ENCODE assay signal across 8 mouse cellular contexts in the genomic region with DNA sequence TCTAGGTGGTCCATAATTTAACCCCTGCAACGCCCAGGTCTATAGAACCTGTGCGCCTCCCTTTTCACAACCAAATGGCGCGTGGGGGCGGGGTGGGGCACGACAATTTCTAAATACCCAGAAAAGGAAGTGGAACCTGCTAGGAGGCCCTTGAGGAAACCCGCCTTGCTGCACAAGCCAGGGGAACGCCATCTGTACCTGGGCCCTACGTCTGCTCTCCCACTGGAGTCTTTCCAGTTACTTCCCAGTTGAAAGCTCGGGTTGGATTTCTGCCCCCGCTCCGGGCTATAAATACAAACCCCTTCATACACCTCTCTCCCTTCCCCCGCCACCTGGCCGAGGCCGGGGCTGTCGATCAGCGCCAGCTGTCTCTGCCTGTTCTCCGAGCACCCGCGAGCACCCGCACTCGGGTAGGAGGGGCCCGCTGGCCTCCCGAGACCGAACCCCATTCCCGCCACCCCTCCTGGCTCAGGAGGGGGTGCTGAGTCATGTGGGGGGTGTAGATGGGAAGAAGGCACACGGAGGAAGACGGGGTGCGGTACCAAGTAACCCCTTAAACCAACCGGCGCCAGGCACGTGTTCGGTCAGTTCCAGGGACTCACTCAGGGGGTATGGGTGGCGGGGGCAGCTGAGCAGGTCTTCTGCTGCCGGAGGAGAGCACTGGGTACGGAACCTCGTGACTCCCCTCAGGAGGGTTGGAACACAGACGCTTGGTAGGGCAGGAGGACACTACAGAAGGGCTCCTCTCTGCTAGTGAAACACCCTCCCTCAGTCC. TPM values are rescaled to one million over a fixed set of nuclear protein-coding genes. Genes with fewer than 3 reads are reported as not detected.
A peak's percentile ranks its signal among the peaks of the same experiment; 100 is the strongest.
DNase-seq lines count a peak whose midpoint lies in the region; ATAC-seq and TF ChIP-seq lines count a peak whose summit lies in the region.

No protein-coding gene starts in this region.

- H3K9me3 ChIP-seq in erythroblast, embryonic 14.5 days (ENCODE audit: control insufficient read depth, low read length): no peaks in the 10 kb centered on the region; the same call in 1 of the 2 replicates
- H3K9me3 ChIP-seq in heart, embryonic 15.5 days (replicated peaks): no peaks in the 10 kb centered on the region
- no peaks in the 10 kb centered on the region for H3K9me3 ChIP-seq in liver, embryonic 14.5 days (ENCODE audit: control insufficient read depth, low read length)

- peaks cover 27% of the 10 kb centered on the region for H3K27me3 ChIP-seq in erythroblast, embryonic 14.5 days (ENCODE audit: control insufficient read depth)
- H3K27me3 ChIP-seq in heart, embryonic 15.5 days: peaks cover 31% of the 10 kb centered on the region
- peaks cover 15% of the 10 kb centered on the region for H3K27me3 ChIP-seq in liver, embryonic 14.5 days (ENCODE audit: control insufficient read depth, insufficient read depth, low read length)
- no peaks in the 10 kb centered on the region for H3K27me3 ChIP-seq in thymus, adult 2 months (ENCODE audit: control insufficient read depth, insufficient read depth, low read length)

- peak overlapping the region; percentile 67 for H3K9ac ChIP-seq in heart, embryonic 15.5 days
- peak overlapping the region; percentile 90 for H3K9ac ChIP-seq in liver, embryonic 14.5 days (replicated peaks)

- peaks cover 67% of the 10 kb centered on the region for H3K4me1 ChIP-seq in erythroblast, embryonic 14.5 days (ENCODE audit: control insufficient read depth)
- H3K4me1 ChIP-seq in heart, embryonic 15.5 days (replicated peaks): peaks cover 26% of the 10 kb centered on the region
- H3K4me1 ChIP-seq in liver, embryonic 14.5 days (replicated peaks; ENCODE audit: control insufficient read depth in 2 of 2, insufficient read depth in 2 of 2, low read length in 1 of 2): peaks cover 37% of the 10 kb centered on the region in 2 experiments
- H3K4me1 ChIP-seq in thymus, adult 2 months (replicated peaks; ENCODE audit: control insufficient read depth, insufficient read depth, low read length): peaks cover 58% of the 10 kb centered on the region

- DNase-seq in A20 (ENCODE audit: low read depth, low spot score): peak; percentile 86
- peak; percentile 59 for DNase-seq in adrenal gland, adult 2 months
- peak; percentile 47 for DNase-seq in kidney, postnatal 10 days
- peak in 1 of 3 experiments; percentile 65 for DNase-seq in liver, embryonic 14.5 days (ENCODE audit: low read depth in 3 of 3, low spot score in 3 of 3)
- DNase-seq in natural killer cell, adult 2 months (ENCODE audit: low spot score in 2 of 2): peak; percentile 36 to 67
- peak; percentile 66 for DNase-seq in thymus, adult 2 months

- WGBS in heart, embryonic 15.5 days: 2% methylated on average over 38 of the region's 38 CpGs
- under 1% methylated on average over 38 of the region's 38 CpGs for WGBS in liver, embryonic 14.5 days (ENCODE audit: insufficient replicate concordance)
- WGBS in thymus, adult 2 months: under 1% methylated on average over 38 of the region's 38 CpGs

- H3K36me3 ChIP-seq in erythroblast, embryonic 14.5 days (ENCODE audit: control insufficient read depth): peaks cover 47% of the 10 kb centered on the region
- peaks cover 23% of the 10 kb centered on the region for H3K36me3 ChIP-seq in heart, embryonic 15.5 days
- H3K36me3 ChIP-seq in liver, embryonic 14.5 days (replicated peaks; ENCODE audit: control insufficient read depth, insufficient read depth, low read depth): peaks cover 38% of the 10 kb centered on the region
- peaks cover 15% of the 10 kb centered on the region for H3K36me3 ChIP-seq in thymus, adult 2 months (ENCODE audit: control insufficient read depth, insufficient read depth, low read length)

- ATAC-seq in heart, embryonic 15.5 days (replicated peaks; ENCODE audit: insufficient number of reproducible peaks, insufficient read depth, low FRiP score, low read depth): peak; percentile 54
- peak; percentile 67 for ATAC-seq in liver, embryonic 14.5 days (ENCODE audit: insufficient read depth)

- peak overlapping the region; percentile 98 for H3K4me2 ChIP-seq in heart, embryonic 15.5 days
- peak overlapping the region; percentile 75 for H3K4me2 ChIP-seq in liver, embryonic 14.5 days (ENCODE audit: low read depth)

- peak overlapping the region; percentile 38 for H3K27ac ChIP-seq in heart, embryonic 15.5 days
- H3K27ac ChIP-seq in liver, embryonic 14.5 days: peak overlapping the region; percentile 95
- H3K27ac ChIP-seq in thymus, adult 2 months (ENCODE audit: control insufficient read depth, insufficient read depth, low read length): peak overlapping the region; percentile 47

- peak overlapping the region; percentile 85 for H3K4me3 ChIP-seq in erythroblast, embryonic 14.5 days (replicated peaks)
- peak overlapping the region; percentile 72 for H3K4me3 ChIP-seq in heart, embryonic 15.5 days
- H3K4me3 ChIP-seq in liver, embryonic 14.5 days (ENCODE audit: insufficient read depth in 1 of 2, low read depth in 2 of 2, low read length in 2 of 2): peak overlapping the region; percentile 68 to 94
- peak overlapping the region; percentile 71 for H3K4me3 ChIP-seq in thymus, adult 2 months (ENCODE audit: control insufficient read depth, insufficient read depth, low read length)

- TF ChIP-seq EP300 in liver, embryonic 14.5 days (IDR thresholded peaks at IDR 0.05; ENCODE audit: low read depth): peak; percentile 4; the same call in 1 of the 2 replicates

- TF ChIP-seq POLR2A in thymus, adult 2 months (IDR thresholded peaks at IDR 0.05; ENCODE audit: control insufficient read depth, extremely low read depth, insufficient read depth, low read length, poor library complexity): peak; percentile 34; the same call in 1 of the 2 replicates

- TF ChIP-seq CTCF in liver, embryonic 14.5 days (IDR thresholded peaks at IDR 0.05; ENCODE audit: low read depth): no peak
- TF ChIP-seq CTCF in thymus, adult 2 months (IDR thresholded peaks at IDR 0.05; ENCODE audit: borderline replicate concordance, control insufficient read depth, extremely low read depth, insufficient read depth, low read length, poor library complexity): no peak

RNA-seq across cellular contexts. Expression of gene Tuba4a, which starts 1.3 kb away (rescaled TPM):
- total RNA-seq in adrenal gland, adult 2 months (2021): 10 to 100 TPM; 55.4 to 73.0 TPM
- 10.8 and 11.2 TPM in 2 replicates for polyA plus RNA-seq in adrenal gland, adult 2 months (2012; rRNA removed)
- 5.9 and 9.5 TPM in 2 replicates for polyA plus RNA-seq in erythroblast, embryonic 14.5 days (2012)
- polyA plus RNA-seq in heart, embryonic 15.5 days (2015; fragmentation: Nextera tagmentation; extraction: Ambion mirVana): 41.9 and 56.7 TPM in 2 replicates
- 155 and 168 TPM in 2 replicates for polyA plus RNA-seq in liver, embryonic 14.5 days (2012; rRNA removed)
- 346 and 362 TPM in 2 replicates for polyA plus RNA-seq in liver, embryonic 14.5 days (2014; fragmentation: Nextera tagmentation; extraction: Ambion mirVana)
- 139 and 162 TPM in 2 replicates for polyA plus RNA-seq in thymus, adult 2 months (2012; rRNA removed)

RNA-seq across cellular contexts. Expression of gene Stk16, which starts 7.8 kb away (rescaled TPM):
- total RNA-seq in adrenal gland, adult 2 months (2021): 100 to 1,000 TPM; 106 to 109 TPM
- polyA plus RNA-seq in adrenal gland, adult 2 months (2012; rRNA removed): 228 and 249 TPM in 2 replicates
- 13.2 and 18.8 TPM in 2 replicates for polyA plus RNA-seq in erythroblast, embryonic 14.5 days (2012)
- 73.6 and 96.9 TPM in 2 replicates for polyA plus RNA-seq in heart, embryonic 15.5 days (2015; fragmentation: Nextera tagmentation; extraction: Ambion mirVana)
- 76.3 and 93.3 TPM in 2 replicates for polyA plus RNA-seq in liver, embryonic 14.5 days (2012; rRNA removed)
- 61.8 and 66.1 TPM in 2 replicates for polyA plus RNA-seq in liver, embryonic 14.5 days (2014; fragmentation: Nextera tagmentation; extraction: Ambion mirVana)
- 340 and 342 TPM in 2 replicates for polyA plus RNA-seq in thymus, adult 2 months (2012; rRNA removed)

RNA-seq across cellular contexts. Expression of gene Glb1l, which starts 7.8 kb away (rescaled TPM):
- 10 to 100 TPM; 16.0 to 23.1 TPM for total RNA-seq in adrenal gland, adult 2 months (2021)
- 7.4 and 7.7 TPM in 2 replicates for polyA plus RNA-seq in adrenal gland, adult 2 months (2012; rRNA removed)
- 0.02 and 0.62 TPM in 2 replicates for polyA plus RNA-seq in erythroblast, embryonic 14.5 days (2012)
- 9.4 and 11.4 TPM in 2 replicates for polyA plus RNA-seq in heart, embryonic 15.5 days (2015; fragmentation: Nextera tagmentation; extraction: Ambion mirVana)
- 4.0 and 4.9 TPM in 2 replicates for polyA plus RNA-seq in liver, embryonic 14.5 days (2012; rRNA removed)
- 3.2 and 4.3 TPM in 2 replicates for polyA plus RNA-seq in liver, embryonic 14.5 days (2014; fragmentation: Nextera tagmentation; extraction: Ambion mirVana)
- polyA plus RNA-seq in thymus, adult 2 months (2012; rRNA removed): 11.7 and 14.4 TPM in 2 replicates

RNA-seq across cellular contexts. Expression of gene A630095N17Rik, which starts 13.5 kb away (rescaled TPM):
- total RNA-seq in adrenal gland, adult 2 months (2021): not detected
- polyA plus RNA-seq in adrenal gland, adult 2 months (2012; rRNA removed): not detected in 2 replicates
- polyA plus RNA-seq in erythroblast, embryonic 14.5 days (2012): not detected in 2 replicates
- 0.23 TPM in 1 of 2 replicates, not detected in the other for polyA plus RNA-seq in heart, embryonic 15.5 days (2015; fragmentation: Nextera tagmentation; extraction: Ambion mirVana)
- not detected in 2 replicates for polyA plus RNA-seq in liver, embryonic 14.5 days (2012; rRNA removed)
- 0.22 TPM in 1 of 2 replicates, not detected in the other for polyA plus RNA-seq in liver, embryonic 14.5 days (2014; fragmentation: Nextera tagmentation; extraction: Ambion mirVana)
- not detected in 2 replicates for polyA plus RNA-seq in thymus, adult 2 months (2012; rRNA removed)

RNA-seq across cellular contexts. Expression of gene Dnajb2, which starts 17.8 kb away (rescaled TPM):
- total RNA-seq in adrenal gland, adult 2 months (2021): 100 to 1,000 TPM in 1 of 2 experiments, 10 to 100 TPM in 1; 89.1 to 111 TPM
- polyA plus RNA-seq in adrenal gland, adult 2 months (2012; rRNA removed): 52.8 and 58.4 TPM in 2 replicates
- 24.2 and 27.6 TPM in 2 replicates for polyA plus RNA-seq in erythroblast, embryonic 14.5 days (2012)
- 41.4 and 43.0 TPM in 2 replicates for polyA plus RNA-seq in heart, embryonic 15.5 days (2015; fragmentation: Nextera tagmentation; extraction: Ambion mirVana)
- 17.6 and 21.1 TPM in 2 replicates for polyA plus RNA-seq in liver, embryonic 14.5 days (2012; rRNA removed)
- 11.1 and 12.5 TPM in 2 replicates for polyA plus RNA-seq in liver, embryonic 14.5 days (2014; fragmentation: Nextera tagmentation; extraction: Ambion mirVana)
- polyA plus RNA-seq in thymus, adult 2 months (2012; rRNA removed): 19.9 and 22.3 TPM in 2 replicates

Comparison
In these comparisons a context has a peak if more than half of its experiments do, and no peak if none do; other contexts are left out.
1. H3K27ac ChIP-seq: peak in every context shown above with its lines; median percentile 95 in liver, embryonic 14.5 days; 47 in thymus, adult 2 months; 38 in heart, embryonic 15.5 days.